Mouse (Mus musculus): ENCODE measurements at regions not wholly inside any gene's neighbourhood (a gene's known extent, or its start where the extent isn't known, plus 50 kb on each side); places are given as distances from the start of the nearest gene placed in this dataset.

GRCm38 (mm10) chr8:74639276-74639675, 233.7 kb upstream of the Isx start:
- Histone ChIP-seq H3K4me2 (ENCODE audit: low read length) (no peak overlapping the region), H3K9me3 (replicated peaks; ENCODE audit: control insufficient read depth, low read length, poor library complexity, severe bottlenecking) (no peaks in the 10 kb centered on the region), H3K27me3 (ENCODE audit: control insufficient read depth, insufficient read depth, low read depth, low read length) (no peaks in the 10 kb centered on the region), H3K36me3 (ENCODE audit: control insufficient read depth, insufficient read depth, low read length) (no peaks in the 10 kb centered on the region), H3K4me3 (ENCODE audit: low read depth, low read length) (no peak overlapping the region), H3K4me1 (ENCODE audit: control insufficient read depth, insufficient read depth, low read length) (no peaks in the 10 kb centered on the region), H3K27ac (ENCODE audit: low read length) (no peak overlapping the region), H3K9ac (ENCODE audit: low read depth, low read length) (no peak overlapping the region)
- 92% methylated on average over 2 of the region's 2 CpGs for WGBS
- no peak for ATAC-seq

GRCm38 (mm10) chr8:74640636-74641035, 232.3 kb upstream of the Isx start:
- no peaks in the 10 kb centered on the region for H3K36me3 ChIP-seq (ENCODE audit: control insufficient read depth, insufficient read depth, low read length)
- H3K4me3 ChIP-seq (ENCODE audit: low read depth, low read length), result no peak overlapping the region
- H3K27me3 ChIP-seq (ENCODE audit: control insufficient read depth, insufficient read depth, low read depth, low read length), result no peaks in the 10 kb centered on the region
- H3K4me1 ChIP-seq (ENCODE audit: control insufficient read depth, insufficient read depth, low read length), result no peaks in the 10 kb centered on the region
- ATAC-seq, result no peak
- no peak overlapping the region for H3K4me2 ChIP-seq (ENCODE audit: low read length)
- H3K9ac ChIP-seq (ENCODE audit: low read depth, low read length), result no peak overlapping the region
- H3K27ac ChIP-seq (ENCODE audit: low read length), result no peak overlapping the region
- 22% methylated on average over 1 of the region's 1 CpGs for WGBS
- no peaks in the 10 kb centered on the region for H3K9me3 ChIP-seq (replicated peaks; ENCODE audit: control insufficient read depth, low read length, poor library complexity, severe bottlenecking)

GRCm38 (mm10) chr8:74659950-74660349, 213.0 kb upstream of the Isx start:
- ATAC-seq, result no peak
- Histone ChIP-seq H3K4me2 (ENCODE audit: low read length) (no peak overlapping the region), H3K27me3 (ENCODE audit: control insufficient read depth, insufficient read depth, low read depth, low read length) (no peaks in the 10 kb centered on the region), H3K4me3 (ENCODE audit: low read depth, low read length) (no peak overlapping the region), H3K27ac (ENCODE audit: low read length) (no peak overlapping the region), H3K9ac (ENCODE audit: low read depth, low read length) (no peak overlapping the region), H3K4me1 (ENCODE audit: control insufficient read depth, insufficient read depth, low read length) (no peaks in the 10 kb centered on the region), H3K9me3 (replicated peaks; ENCODE audit: control insufficient read depth, low read length, poor library complexity, severe bottlenecking) (no peaks in the 10 kb centered on the region), H3K36me3 (ENCODE audit: control insufficient read depth, insufficient read depth, low read length) (no peaks in the 10 kb centered on the region)
- 82% methylated on average over 1 of the region's 1 CpGs for WGBS

GRCm38 (mm10) chr8:74688342-74688741, 184.6 kb upstream of the Isx start:
- H3K27me3 ChIP-seq (ENCODE audit: control insufficient read depth, insufficient read depth, low read depth, low read length), result no peaks in the 10 kb centered on the region
- no peak overlapping the region for H3K27ac ChIP-seq (ENCODE audit: low read length)
- H3K9ac ChIP-seq (ENCODE audit: low read depth, low read length), result no peak overlapping the region
- no peak overlapping the region for H3K4me3 ChIP-seq (ENCODE audit: low read depth, low read length)
- H3K4me1 ChIP-seq (ENCODE audit: control insufficient read depth, insufficient read depth, low read length), result no peaks in the 10 kb centered on the region
- no peaks in the 10 kb centered on the region for H3K36me3 ChIP-seq (ENCODE audit: control insufficient read depth, insufficient read depth, low read length)
- H3K9me3 ChIP-seq (replicated peaks; ENCODE audit: control insufficient read depth, low read length, poor library complexity, severe bottlenecking), result no peaks in the 10 kb centered on the region
- ATAC-seq, result 0 out of 2 replicates have a peak, but pooled peaks have one; percentile 39
- H3K4me2 ChIP-seq (ENCODE audit: low read length), result no peak overlapping the region

- ATAC-seq, result peak; percentile 91
Observed at GRCm38 (mm10) chr8:74696001-74696400, 177.0 kb upstream of the Isx start.

GRCm38 (mm10) chr8:74697317-74697716, 175.7 kb upstream of the Isx start:
- H3K27ac ChIP-seq (ENCODE audit: low read length), result no peak overlapping the region
- no peak overlapping the region for H3K9ac ChIP-seq (ENCODE audit: low read depth, low read length)
- H3K4me2 ChIP-seq (ENCODE audit: low read length), result no peak overlapping the region
- no peaks in the 10 kb centered on the region for H3K9me3 ChIP-seq (replicated peaks; ENCODE audit: control insufficient read depth, low read length, poor library complexity, severe bottlenecking)
- ATAC-seq, result no peak
- H3K36me3 ChIP-seq (ENCODE audit: control insufficient read depth, insufficient read depth, low read length), result no peaks in the 10 kb centered on the region
- H3K27me3 ChIP-seq (ENCODE audit: control insufficient read depth, insufficient read depth, low read depth, low read length), result no peaks in the 10 kb centered on the region
- 78% methylated on average over 1 of the region's 1 CpGs for WGBS
- no peaks in the 10 kb centered on the region for H3K4me1 ChIP-seq (ENCODE audit: control insufficient read depth, insufficient read depth, low read length)
- H3K4me3 ChIP-seq (ENCODE audit: low read depth, low read length), result no peak overlapping the region

More at GRCm38 (mm10) chr8:74696001-74696400, 177.0 kb upstream of the Isx start:
- Histone ChIP-seq H3K4me3 (ENCODE audit: low read depth, low read length) (no peak overlapping the region), H3K9ac (ENCODE audit: low read depth, low read length) (no peak overlapping the region), H3K27me3 (ENCODE audit: control insufficient read depth, insufficient read depth, low read depth, low read length) (no peaks in the 10 kb centered on the region), H3K9me3 (replicated peaks; ENCODE audit: control insufficient read depth, low read length, poor library complexity, severe bottlenecking) (no peaks in the 10 kb centered on the region), H3K4me1 (ENCODE audit: control insufficient read depth, insufficient read depth, low read length) (no peaks in the 10 kb centered on the region), H3K27ac (ENCODE audit: low read length) (no peak overlapping the region), H3K4me2 (ENCODE audit: low read length) (no peak overlapping the region), H3K36me3 (ENCODE audit: control insufficient read depth, insufficient read depth, low read length) (no peaks in the 10 kb centered on the region)

GRCm38 (mm10) chr8:74712617-74713016, 160.4 kb upstream of the Isx start:
- H3K27me3 ChIP-seq (ENCODE audit: control insufficient read depth, insufficient read depth, low read depth, low read length), result no peaks in the 10 kb centered on the region
- H3K27ac ChIP-seq (ENCODE audit: low read length), result no peak overlapping the region
- H3K9me3 ChIP-seq (replicated peaks; ENCODE audit: control insufficient read depth, low read length, poor library complexity, severe bottlenecking), result no peaks in the 10 kb centered on the region
- H3K9ac ChIP-seq (ENCODE audit: low read depth, low read length), result no peak overlapping the region
- WGBS, result 71% methylated on average over 3 of the region's 3 CpGs
- H3K4me3 ChIP-seq (ENCODE audit: low read depth, low read length), result no peak overlapping the region
- no peaks in the 10 kb centered on the region for H3K36me3 ChIP-seq (ENCODE audit: control insufficient read depth, insufficient read depth, low read length)
- H3K4me2 ChIP-seq (ENCODE audit: low read length), result no peak overlapping the region
- H3K4me1 ChIP-seq (ENCODE audit: control insufficient read depth, insufficient read depth, low read length), result no peaks in the 10 kb centered on the region
- ATAC-seq, result no peak

GRCm38 (mm10) chr8:74716030-74716429, 156.9 kb upstream of the Isx start:
- H3K4me1 ChIP-seq (ENCODE audit: control insufficient read depth, insufficient read depth, low read length), result no peaks in the 10 kb centered on the region
- WGBS, result 56% methylated on average over 5 of the region's 5 CpGs
- H3K4me3 ChIP-seq (ENCODE audit: low read depth, low read length), result no peak overlapping the region
- no peak overlapping the region for H3K27ac ChIP-seq (ENCODE audit: low read length)
- H3K4me2 ChIP-seq (ENCODE audit: low read length), result no peak overlapping the region
- H3K27me3 ChIP-seq (ENCODE audit: control insufficient read depth, insufficient read depth, low read depth, low read length), result no peaks in the 10 kb centered on the region
- ATAC-seq, result no peak
- no peak overlapping the region for H3K9ac ChIP-seq (ENCODE audit: low read depth, low read length)
- no peaks in the 10 kb centered on the region for H3K36me3 ChIP-seq (ENCODE audit: control insufficient read depth, insufficient read depth, low read length)
- no peaks in the 10 kb centered on the region for H3K9me3 ChIP-seq (replicated peaks; ENCODE audit: control insufficient read depth, low read length, poor library complexity, severe bottlenecking)

- 66% methylated on average over 3 of the region's 3 CpGs for WGBS
- ATAC-seq, result no peak
- Histone ChIP-seq H3K4me1 (ENCODE audit: control insufficient read depth, insufficient read depth, low read length) (no peaks in the 10 kb centered on the region), H3K4me3 (ENCODE audit: low read depth, low read length) (no peak overlapping the region), H3K9ac (ENCODE audit: low read depth, low read length) (no peak overlapping the region), H3K27me3 (ENCODE audit: control insufficient read depth, insufficient read depth, low read depth, low read length) (no peaks in the 10 kb centered on the region), H3K9me3 (replicated peaks; ENCODE audit: control insufficient read depth, low read length, poor library complexity, severe bottlenecking) (no peaks in the 10 kb centered on the region), H3K27ac (ENCODE audit: low read length) (no peak overlapping the region), H3K4me2 (ENCODE audit: low read length) (no peak overlapping the region), H3K36me3 (ENCODE audit: control insufficient read depth, insufficient read depth, low read length) (no peaks in the 10 kb centered on the region)
Observed at GRCm38 (mm10) chr8:74764728-74765127, 108.2 kb upstream of the Isx start.

- Histone ChIP-seq H3K27ac (ENCODE audit: low read length) (no peak overlapping the region), H3K36me3 (ENCODE audit: control insufficient read depth, insufficient read depth, low read length) (no peaks in the 10 kb centered on the region), H3K4me1 (ENCODE audit: control insufficient read depth, insufficient read depth, low read length) (no peaks in the 10 kb centered on the region), H3K4me3 (ENCODE audit: low read depth, low read length) (no peak overlapping the region), H3K9ac (ENCODE audit: low read depth, low read length) (no peak overlapping the region), H3K27me3 (ENCODE audit: control insufficient read depth, insufficient read depth, low read depth, low read length) (no peaks in the 10 kb centered on the region), H3K9me3 (replicated peaks; ENCODE audit: control insufficient read depth, low read length, poor library complexity, severe bottlenecking) (no peaks in the 10 kb centered on the region), H3K4me2 (ENCODE audit: low read length) (no peak overlapping the region)
- ATAC-seq, result no peak
Observed at GRCm38 (mm10) chr8:74775549-74775948, 97.4 kb upstream of the Isx start.

Measured in midbrain, embryonic 16.5 days (tissue).